Mouse (Mus musculus): ENCODE results near the gene Prr22. TPM values are rescaled to one million over a fixed set of nuclear protein-coding genes. Genes with fewer than 3 reads are reported as not detected.

The Prr22 gene
- total and polyA plus RNA-seq, 3 experiments: 0.15 to 1.3 (median 0.93) TPM

GRCm38 (mm10) chr17:56765431-56765830 is 4.6 kb upstream of the Prr22 start:
- no peaks in the 10 kb centered on the region for H3K9me3 ChIP-seq (replicated peaks; ENCODE audit: low read length)
- peaks cover 8% of the 10 kb centered on the region for H3K79me2 ChIP-seq (replicated peaks; ENCODE audit: control insufficient read depth, extremely low read depth, insufficient read depth, poor library complexity, severe bottlenecking)
- H3K4me2 ChIP-seq (ENCODE audit: insufficient read depth, low read depth, poor library complexity, severe bottlenecking): peak overlapping the region; percentile 74
- TF ChIP-seq IRF4 (IDR thresholded peaks at IDR 0.05; ENCODE audit: low read depth, low read length) (no peak), JUND (conservative IDR thresholded peaks at IDR 0.05; ENCODE audit: low read depth, low read length) (no peak), USF2 (conservative IDR thresholded peaks at IDR 0.05; ENCODE audit: low read depth, low read length) (no peak), KAT2A (IDR thresholded peaks at IDR 0.05; ENCODE audit: insufficient replicate concordance, low read length) (no peak), ZKSCAN1 (IDR thresholded peaks at IDR 0.05; ENCODE audit: borderline replicate concordance, low read depth, low read length) (no peak), ZC3H11A (IDR thresholded peaks at IDR 0.05; ENCODE audit: low read depth, low read length) (no peak), PAX5 (IDR thresholded peaks at IDR 0.05; ENCODE audit: low read length) (no peak), GABPA (IDR thresholded peaks at IDR 0.05; ENCODE audit: insufficient replicate concordance, low read depth, low read length) (no peak), UBTF (IDR thresholded peaks at IDR 0.05; ENCODE audit: low read depth, low read length) (no peak), POLR2AphosphoS2 (IDR thresholded peaks at IDR 0.05; ENCODE audit: low read depth, low read length) (no peak), MYC (IDR thresholded peaks at IDR 0.05; ENCODE audit: low read depth, low read length) (no peak), MAFK (IDR thresholded peaks at IDR 0.05; ENCODE audit: insufficient replicate concordance, low read length) (no peak), POLR2A (IDR thresholded peaks at IDR 0.05; ENCODE audit: low read depth, low read length) (no peak), EP300 (IDR thresholded peaks at IDR 0.05; ENCODE audit: low read length) (no peak)
- peaks cover 11% of the 10 kb centered on the region for H3K27me3 ChIP-seq (replicated peaks)
- peak overlapping the region; percentile 73 for H3K9ac ChIP-seq (ENCODE audit: insufficient read depth, low read depth)
- H3K36me3 ChIP-seq (replicated peaks in 1 of 2; ENCODE audit: control insufficient read depth in 1 of 2, insufficient read depth in 1 of 2, low read length in 1 of 2): peaks cover 40 to 42% of the 10 kb centered on the region in 2 experiments
- H3K4me1 ChIP-seq (ENCODE audit: control insufficient read depth in 1 of 2, insufficient read depth in 2 of 2): peaks cover 0 to 27% of the 10 kb centered on the region in 2 experiments; a peak in 2 of 4 replicates
- in situ Hi-C loops (cut with MboI; ENCODE audit: low pct_ligation_motif_present, low pct_unique_long_range_greater_than_20kb, low sequenced_read_pairs) (no loop called here), dilution Hi-C loops (cut with MboI; ENCODE audit: extremely low pct_ligation_motif_present, extremely low pct_unique_long_range_greater_than_20kb, low sequenced_read_pairs) (no loop called here)
- DNase-seq (ENCODE audit: extremely low read depth): no peak
- no peak overlapping the region for H3K27ac ChIP-seq (ENCODE audit: insufficient read depth, low read depth)
- peak overlapping the region; percentile 76 to 92 (median 91) for H3K4me3 ChIP-seq (replicated peaks in 1 of 3; ENCODE audit: low read depth in 2 of 3, low read length in 2 of 3, poor library complexity in 1 of 3)

GRCm38 (mm10) chr17:56766631-56767405 is 3.2 kb upstream of the Prr22 start:
- DNase-seq (ENCODE audit: extremely low read depth): no peak
- in situ Hi-C loops (cut with MboI; ENCODE audit: low pct_ligation_motif_present, low pct_unique_long_range_greater_than_20kb, low sequenced_read_pairs) (no loop called here), dilution Hi-C loops (cut with MboI; ENCODE audit: extremely low pct_ligation_motif_present, extremely low pct_unique_long_range_greater_than_20kb, low sequenced_read_pairs) (no loop called here)
- Histone ChIP-seq H3K9me3 (replicated peaks; ENCODE audit: low read length) (no peaks in the 10 kb centered on the region), H3K27me3 (replicated peaks) (no peaks in the 10 kb centered on the region), H3K9ac (ENCODE audit: insufficient read depth, low read depth) (no peak overlapping the region), H3K36me3 (replicated peaks in 1 of 2; ENCODE audit: control insufficient read depth in 1 of 2, insufficient read depth in 1 of 2, low read length in 1 of 2) (peaks cover 51 to 56% of the 10 kb centered on the region in 2 experiments), H3K27ac (ENCODE audit: insufficient read depth, low read depth) (no peak overlapping the region), H3K4me1 (ENCODE audit: control insufficient read depth in 1 of 2, insufficient read depth in 2 of 2) (peaks cover 0 to 18% of the 10 kb centered on the region in 2 experiments; a peak in 2 of 4 replicates), H3K4me2 (ENCODE audit: insufficient read depth, low read depth, poor library complexity, severe bottlenecking) (no peak overlapping the region), H3K4me3 (replicated peaks in 1 of 3; ENCODE audit: low read depth in 2 of 3, low read length in 2 of 3, poor library complexity in 1 of 3) (no peak overlapping the region), H3K79me2 (replicated peaks; ENCODE audit: control insufficient read depth, extremely low read depth, insufficient read depth, poor library complexity, severe bottlenecking) (peaks cover 8% of the 10 kb centered on the region)
- no peak for TF ChIP-seq MAFK (IDR thresholded peaks at IDR 0.05; ENCODE audit: insufficient replicate concordance, low read length)
- TF ChIP-seq MAX (IDR thresholded peaks at IDR 0.05; ENCODE audit: low read length): no peak
- no peak for TF ChIP-seq CHD2 (IDR thresholded peaks at IDR 0.05; ENCODE audit: low read length)
- no peak for TF ChIP-seq MYC (IDR thresholded peaks at IDR 0.05; ENCODE audit: low read depth, low read length)
